Mouse (Mus musculus) testis, adult 2 months (tissue): ENCODE measurements around the gene Cda. TPM values are rescaled to one million over a fixed set of nuclear protein-coding genes. Genes with fewer than 3 reads are reported as not detected.

Source experiments
- H3K27ac ChIP-seq: fragments of 200-500 bp; 2 replicates; pipeline ENCODE4 v1.5.1; 2012; ENCODE audit warnings: low read depth, low read length; ENCODE audit not compliant: control insufficient read depth, insufficient read depth
- H3K27me3 ChIP-seq: fragments of 200-500 bp; 2 replicates; pipeline ENCODE4 v1.6.1; 2012; ENCODE audit warnings: mild to moderate bottlenecking, low read length, moderate library complexity; ENCODE audit not compliant: control insufficient read depth, insufficient read depth
- H3K36me3 ChIP-seq: fragments of 200-500 bp; 2 replicates; pipeline ENCODE4 v1.6.1; 2012; ENCODE audit warnings: mild to moderate bottlenecking, low read length; ENCODE audit not compliant: control insufficient read depth, insufficient read depth
- H3K4me1 ChIP-seq: fragments of 200-500 bp; 2 replicates; pipeline ENCODE4 v1.6.1; 2012; ENCODE audit warnings: low read length; ENCODE audit not compliant: control insufficient read depth, insufficient read depth
- H3K4me3 ChIP-seq: fragments of 200-500 bp; 2 replicates; pipeline ENCODE4 v1.5.1; 2012; ENCODE audit warnings: low read depth, mild to moderate bottlenecking, low read length, moderate library complexity, mixed read lengths; ENCODE audit not compliant: control insufficient read depth
- CTCF ChIP-seq: fragments of 200-500 bp; IDR thresholded peaks from 2 replicates; pipeline ENCODE4 v1.5.1; 2012; ENCODE audit warnings: low read depth, mild to moderate bottlenecking, inconsistent platforms, low read length, moderate library complexity; ENCODE audit not compliant: control insufficient read depth, insufficient read depth, insufficient replicate concordance
- POLR2A ChIP-seq: fragments of 200-500 bp; IDR thresholded peaks from 2 replicates; pipeline ENCODE4 v1.6.1; 2012; ENCODE audit warnings: low read depth, mild to moderate bottlenecking, inconsistent platforms, low read length, moderate library complexity; ENCODE audit not compliant: control insufficient read depth
- polyA plus RNA-seq: library from polyadenylated mRNA; depleted of rRNA; stranded (reverse); fragments of >200 nt; gene quantifications from 2 replicates; pipeline ENCODE4 v1.2.3, GENCODE M21; 2012; rRNA removed

Gene Cda
- polyA plus RNA-seq, 1 experiment = 0.61 TPM

DNA sequence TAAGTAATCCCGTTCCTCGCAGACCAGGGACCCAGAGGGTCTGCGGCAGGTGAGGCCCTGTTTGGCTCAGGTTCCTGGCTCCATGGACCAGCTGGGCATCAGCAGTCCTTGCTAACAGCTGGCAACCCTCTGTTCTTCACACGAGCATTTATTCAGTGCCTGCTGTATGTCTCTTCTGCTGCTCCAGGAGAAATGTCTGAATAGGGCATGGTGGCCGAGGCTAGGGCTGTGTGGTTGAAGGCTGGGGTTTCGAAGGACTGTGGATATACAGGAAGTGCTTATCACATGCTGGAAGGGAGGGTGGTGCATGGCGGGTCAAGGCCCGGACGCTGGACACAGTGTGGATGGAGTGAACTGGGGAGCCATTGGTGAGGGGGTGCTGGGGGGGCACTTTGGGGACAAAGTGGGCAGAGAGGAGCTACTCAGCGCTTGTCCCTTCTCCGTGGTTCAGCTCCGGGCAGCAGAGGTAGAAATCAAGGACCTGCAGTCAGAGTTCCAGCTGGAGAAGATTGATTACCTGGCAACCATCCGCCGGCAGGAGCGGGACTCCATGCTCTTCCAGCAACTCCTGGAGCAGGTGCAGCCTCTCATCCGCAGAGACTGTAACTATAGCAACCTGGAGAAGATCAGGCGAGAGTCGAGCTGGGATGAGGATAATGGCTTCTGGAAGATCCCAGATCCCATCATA lies 74.4 kb downstream of the Cda start:
- no peaks in the 10 kb centered on the region for H3K36me3 ChIP-seq
- H3K27me3 ChIP-seq = no peaks in the 10 kb centered on the region
- H3K4me1 ChIP-seq = no peaks in the 10 kb centered on the region
- H3K4me3 ChIP-seq = no peak overlapping the region
- no peak overlapping the region for H3K27ac ChIP-seq
- no peak for TF ChIP-seq CTCF
- no peak for TF ChIP-seq POLR2A

DNA sequence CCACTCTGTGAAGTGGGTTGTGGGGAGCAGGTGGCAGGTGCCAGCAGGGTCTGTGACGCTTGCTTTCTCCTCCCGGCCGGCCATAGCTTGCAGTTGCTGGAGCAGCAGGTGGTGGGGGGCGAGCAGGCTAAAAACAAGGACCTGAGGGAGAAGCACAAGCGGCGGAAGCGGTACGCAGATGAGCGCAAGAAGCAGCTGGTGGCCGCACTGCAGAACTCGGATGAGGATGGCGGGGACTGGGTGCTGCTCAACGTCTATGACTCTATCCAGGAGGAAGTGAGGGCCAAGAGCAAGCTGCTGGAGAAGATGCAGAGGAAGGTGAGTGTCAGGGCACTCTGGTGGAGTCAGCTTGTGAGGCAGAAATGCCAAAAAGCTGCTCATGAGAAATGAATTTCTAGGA lies 75.8 kb downstream of the Cda start:
- Histone ChIP-seq H3K27me3 (no peaks in the 10 kb centered on the region), H3K36me3 (no peaks in the 10 kb centered on the region), H3K4me3 (no peak overlapping the region), H3K4me1 (no peaks in the 10 kb centered on the region; the same call in 1 of the 2 replicates), H3K27ac (no peak overlapping the region)
- no peak for TF ChIP-seq CTCF
- no peak for TF ChIP-seq POLR2A

GRCm38 (mm10) chr4:138288691-138289090 lies 79.1 kb downstream of the Cda start:
- no peak overlapping the region for H3K4me3 ChIP-seq
- no peak overlapping the region for H3K27ac ChIP-seq
- H3K27me3 ChIP-seq = no peaks in the 10 kb centered on the region
- H3K4me1 ChIP-seq = no peaks in the 10 kb centered on the region; the same call in 1 of the 2 replicates
- TF ChIP-seq CTCF = no peak
- TF ChIP-seq POLR2A = no peak
- no peaks in the 10 kb centered on the region for H3K36me3 ChIP-seq

Other genes starting within 250 kb of the Cda start
- gene Hp1bp3, start 151.7 kb downstream of the Cda start, polyA plus RNA-seq = 14.7 and 17.1 TPM in 2 replicates
- gene Sh2d5, start 117.6 kb downstream of the Cda start, polyA plus RNA-seq = 1.1 TPM in 2 replicates
- 224 and 276 TPM in 2 replicates for gene Kif17, start 117.6 kb downstream of the Cda start, polyA plus RNA-seq
- 156 and 177 TPM in 2 replicates for gene Ddost, start 63.3 kb downstream of the Cda start, polyA plus RNA-seq
- 134 and 160 TPM in 2 replicates for gene Pink1, start 41.7 kb downstream of the Cda start, polyA plus RNA-seq
- not detected in 2 replicates for gene Fam43b, start 28.5 kb upstream of the Cda start, polyA plus RNA-seq
- 54.2 and 74.1 TPM in 2 replicates for gene Mul1, start 66.7 kb upstream of the Cda start, polyA plus RNA-seq
- gene Camk2n1, start 86.3 kb upstream of the Cda start, polyA plus RNA-seq = 34.4 and 38.9 TPM in 2 replicates